ENCODE assay signal across 8 mouse cellular contexts in the genomic region with DNA sequence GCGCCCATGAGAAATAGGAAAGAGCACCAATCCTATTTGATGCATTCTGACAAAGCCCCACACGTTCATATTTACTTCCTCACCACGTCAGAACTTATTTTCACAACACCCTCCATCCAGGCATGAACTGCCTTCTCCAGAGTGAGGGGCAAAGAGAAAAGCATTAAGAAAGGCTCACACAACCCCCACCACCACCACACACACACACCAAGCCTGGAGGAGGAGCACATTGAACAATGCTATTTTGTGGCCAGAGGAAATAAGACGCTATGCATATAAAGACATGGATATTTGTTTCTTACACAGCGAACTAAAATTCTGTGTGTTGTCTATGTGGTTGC.
DNase-seq lines count a peak whose midpoint lies in the region; ATAC-seq and TF ChIP-seq lines count a peak whose summit lies in the region.

No protein-coding gene starts in this region.

- H3K4me3 ChIP-seq in kidney, embryonic 16.5 days (ENCODE audit: low read length), result no peak overlapping the region
- H3K4me3 ChIP-seq in embryonic facial prominence, embryonic 15.5 days (replicated peaks), result peak overlapping the region; percentile 30; the same call in 1 of the 2 replicates
- peak overlapping the region; percentile 28 for H3K4me3 ChIP-seq in hindbrain, postnatal 0 days (ENCODE audit: low read length)
- no peak overlapping the region for H3K4me3 ChIP-seq in midbrain, embryonic 14.5 days (replicated peaks; ENCODE audit: low read depth, low read length)

- peak overlapping the region; percentile 72 for H3K27ac ChIP-seq in kidney, embryonic 16.5 days (ENCODE audit: low read length)
- peak overlapping the region; percentile 67 for H3K27ac ChIP-seq in embryonic facial prominence, embryonic 15.5 days (replicated peaks)
- H3K27ac ChIP-seq in hindbrain, postnatal 0 days, result peak overlapping the region; percentile 56; the same call in 1 of the 2 replicates
- H3K27ac ChIP-seq in midbrain, embryonic 14.5 days (replicated peaks; ENCODE audit: low read depth, low read length), result no peak overlapping the region

- TF ChIP-seq CTCF in hindbrain, postnatal 0 days (IDR thresholded peaks at IDR 0.05; ENCODE audit: low read depth), result no peak

- H3K9me3 ChIP-seq in kidney, embryonic 16.5 days (ENCODE audit: low read length), result no peaks in the 10 kb centered on the region
- H3K9me3 ChIP-seq in embryonic facial prominence, embryonic 15.5 days (replicated peaks), result no peaks in the 10 kb centered on the region
- H3K9me3 ChIP-seq in hindbrain, postnatal 0 days (ENCODE audit: low read length), result no peaks in the 10 kb centered on the region
- H3K9me3 ChIP-seq in midbrain, embryonic 14.5 days (ENCODE audit: control insufficient read depth, low read length), result no peaks in the 10 kb centered on the region

- H3K9ac ChIP-seq in kidney, embryonic 16.5 days (replicated peaks; ENCODE audit: low read length), result no peak overlapping the region
- H3K9ac ChIP-seq in embryonic facial prominence, embryonic 15.5 days, result no peak overlapping the region
- H3K9ac ChIP-seq in hindbrain, postnatal 0 days (replicated peaks; ENCODE audit: low read length), result no peak overlapping the region
- no peak overlapping the region for H3K9ac ChIP-seq in midbrain, embryonic 14.5 days (replicated peaks; ENCODE audit: low read length)

- no peaks in the 10 kb centered on the region for H3K36me3 ChIP-seq in kidney, embryonic 16.5 days (ENCODE audit: insufficient read depth, low read length)
- no peaks in the 10 kb centered on the region for H3K36me3 ChIP-seq in embryonic facial prominence, embryonic 15.5 days
- H3K36me3 ChIP-seq in hindbrain, postnatal 0 days (ENCODE audit: insufficient read depth, low read length), result no peaks in the 10 kb centered on the region
- no peaks in the 10 kb centered on the region for H3K36me3 ChIP-seq in midbrain, embryonic 14.5 days (ENCODE audit: control insufficient read depth, insufficient read depth, low read length)

- no peaks in the 10 kb centered on the region for H3K27me3 ChIP-seq in kidney, embryonic 16.5 days (ENCODE audit: insufficient read depth, low read length)
- 0 out of 2 replicates have a peak, but pooled peaks cover 4% of the 10 kb centered on the region for H3K27me3 ChIP-seq in embryonic facial prominence, embryonic 15.5 days
- H3K27me3 ChIP-seq in hindbrain, postnatal 0 days (ENCODE audit: insufficient read depth, low read length), result no peaks in the 10 kb centered on the region
- H3K27me3 ChIP-seq in midbrain, embryonic 14.5 days (ENCODE audit: control insufficient read depth, insufficient read depth, low read length), result no peaks in the 10 kb centered on the region; the same call in 1 of the 2 replicates

- no peak for DNase-seq in kidney, adult 9 months
- DNase-seq in hindbrain, postnatal 0 days (ENCODE audit: low spot score), result no peak
- DNase-seq in midbrain, embryonic 14.5 days, result no peak
- no peak for DNase-seq in adrenal gland, postnatal 14 days
- no peak for DNase-seq in left cerebral cortex, postnatal 4 days
- DNase-seq in spleen, postnatal 10 days (ENCODE audit: low spot score in 2 of 2), result no peak

- intact Hi-C loops in left cerebral cortex, postnatal 4 days (cut with DNase I), result no loop called here

- peak overlapping the region; percentile 7 for H3K4me2 ChIP-seq in kidney, embryonic 16.5 days (replicated peaks; ENCODE audit: low read depth, low read length)
- H3K4me2 ChIP-seq in embryonic facial prominence, embryonic 15.5 days (replicated peaks), result peak overlapping the region; percentile 40
- peak overlapping the region; percentile 55 for H3K4me2 ChIP-seq in hindbrain, postnatal 0 days (ENCODE audit: low read depth, low read length)
- H3K4me2 ChIP-seq in midbrain, embryonic 14.5 days (ENCODE audit: low read length), result peak overlapping the region; percentile 55

- WGBS in kidney, embryonic 16.5 days, result 72% methylated on average over 5 of the region's 5 CpGs
- 48% methylated on average over 5 of the region's 5 CpGs for WGBS in embryonic facial prominence, embryonic 15.5 days
- WGBS in hindbrain, postnatal 0 days, result 56% methylated on average over 5 of the region's 5 CpGs
- 43% methylated on average over 5 of the region's 5 CpGs for WGBS in midbrain, embryonic 14.5 days

- H3K4me1 ChIP-seq in kidney, embryonic 16.5 days (ENCODE audit: insufficient read depth, low read length), result peaks cover 6% of the 10 kb centered on the region; the same call in 1 of the 2 replicates
- H3K4me1 ChIP-seq in embryonic facial prominence, embryonic 15.5 days, result peaks cover 11% of the 10 kb centered on the region; the same call in 1 of the 2 replicates
- H3K4me1 ChIP-seq in hindbrain, postnatal 0 days (ENCODE audit: insufficient read depth, low read length), result 0 out of 2 replicates have a peak, but pooled peaks cover 5% of the 10 kb centered on the region
- peaks cover 15% of the 10 kb centered on the region for H3K4me1 ChIP-seq in midbrain, embryonic 14.5 days (ENCODE audit: control insufficient read depth, insufficient read depth, low read length)

- no peak for ATAC-seq in kidney, embryonic 16.5 days (ENCODE audit: low FRiP score, low TSS enrichment)
- no peak for ATAC-seq in embryonic facial prominence, embryonic 15.5 days (ENCODE audit: insufficient number of reproducible peaks, low FRiP score, low TSS enrichment, low read depth)
- ATAC-seq in hindbrain, postnatal 0 days, result 0 out of 2 replicates have a peak, but pooled peaks have one; percentile 15
- ATAC-seq in midbrain, embryonic 14.5 days (ENCODE audit: low FRiP score, low TSS enrichment), result no peak

Comparison
In these comparisons a context has a peak if more than half of its experiments do, and no peak if none do; other contexts are left out.
1. H3K4me3 ChIP-seq: peak in embryonic facial prominence, embryonic 15.5 days (single experiment) and hindbrain, postnatal 0 days (single experiment); none in kidney, embryonic 16.5 days (single experiment) and midbrain, embryonic 14.5 days (single experiment).
2. Peak in every context shown above with its lines, with median percentiles within 50 percentile points of each other: H3K4me2 ChIP-seq.